Mouse (Mus musculus) E14TG2a.4 (cell line): ENCODE data around the gene Grm8.

Experiments used
- CTCF ChIP-seq: conservative IDR thresholded peaks from 2 replicates; pipeline ENCODE4 v1.5.1; 2014; ENCODE audit warnings: low read length
- NANOG ChIP-seq: IDR thresholded peaks from 2 replicates; pipeline ENCODE4 v1.6.1; 2014; ENCODE audit warnings: borderline replicate concordance, low read length, mixed read lengths
- POU5F1 ChIP-seq: IDR thresholded peaks from 2 replicates; pipeline ENCODE4 v1.6.1; 2014; ENCODE audit warnings: low read length, borderline replicate concordance

- TF ChIP-seq CTCF (no peak), POU5F1 (no peak), NANOG (no peak)
These were observed 652 bp downstream of the Grm8 start for GRCm38 (mm10) chr6:28134251-28134801.
